Mouse (Mus musculus) MEL (cell line): Measurements from ENCODE around the gene Slc25a33. TPM values are rescaled to one million over a fixed set of nuclear protein-coding genes. Genes with fewer than 3 reads are reported as not detected.

Experiments
- DNase-seq: peaks from one replicate; pipeline ENCODE4 v3.0.0; 2011; ENCODE audit warnings: low read depth, low spot score
- H3K27ac ChIP-seq: 2 replicates; pipeline ENCODE4 v1.5.1; 2012; ENCODE audit warnings: low read depth, mild to moderate bottlenecking, control low read depth, low read length, moderate library complexity; ENCODE audit not compliant: control insufficient read depth
- H3K27me3 ChIP-seq, 2 experiments: fragments of 150-350 bp in 1 of 2; sonication (generic) in 1 of 2; 2 replicates each; pipeline ENCODE4 v1.6.1; 2012; ENCODE audit warnings: low read length in 2 of 2, mild to moderate bottlenecking in 2 of 2, improper control_type of control experiment in 1 of 2, moderate library complexity in 1 of 2; ENCODE audit not compliant: insufficient read depth in 2 of 2, control insufficient read depth in 1 of 2
- H3K36me3 ChIP-seq, 2 experiments: 2 replicates each; pipeline ENCODE4 v1.6.1; 2012 to 2014; ENCODE audit warnings: low read length in 2 of 2, improper control_type of control experiment in 1 of 2, inconsistent platforms in 1 of 2, mild to moderate bottlenecking in 1 of 2; ENCODE audit not compliant: insufficient read depth in 2 of 2, control insufficient read depth in 1 of 2
- H3K4me1 ChIP-seq, 2 experiments: fragments of 150-350 bp in 1 of 2; sonication (generic) in 1 of 2; 2 replicates each; pipeline ENCODE4 v1.6.1; 2012; ENCODE audit warnings: low read length in 2 of 2, improper control_type of control experiment in 1 of 2, mild to moderate bottlenecking in 1 of 2; ENCODE audit not compliant: insufficient read depth in 2 of 2, control insufficient read depth in 1 of 2
- H3K4me3 ChIP-seq, 2 experiments: fragments of 150-350 bp in 1 of 2; sonication (generic) in 1 of 2; 2 replicates each; pipeline ENCODE4 v1.5.1; 2012; ENCODE audit warnings: low read depth in 2 of 2, low read length in 2 of 2, mild to moderate bottlenecking in 2 of 2, moderate library complexity in 2 of 2, control low read depth in 1 of 2, improper control_type of control experiment in 1 of 2; ENCODE audit not compliant: control insufficient read depth in 1 of 2, insufficient read depth in 1 of 2
- H3K79me2 ChIP-seq: 2 replicates; pipeline ENCODE4 v1.6.1; 2012; ENCODE audit warnings: mild to moderate bottlenecking, low read length, moderate library complexity; ENCODE audit not compliant: control insufficient read depth, poor library complexity, insufficient read depth
- H3K9ac ChIP-seq: 2 replicates; pipeline ENCODE4 v1.6.1; 2012; ENCODE audit warnings: low read depth, mild to moderate bottlenecking, control low read depth, low read length, moderate library complexity; ENCODE audit not compliant: control insufficient read depth, poor library complexity, severe bottlenecking
- H3K9me3 ChIP-seq: fragments of 150-350 bp; sonication (generic); replicated peaks from 2 replicates; pipeline ENCODE4 v1.6.1; 2012; ENCODE audit warnings: mild to moderate bottlenecking, low read length, improper control_type of control experiment, moderate library complexity; ENCODE audit not compliant: insufficient read depth
- CHD1 ChIP-seq: IDR thresholded peaks from 2 replicates; pipeline ENCODE4 v1.6.1; 2012; ENCODE audit warnings: low read depth, mild to moderate bottlenecking, inconsistent platforms, low read length, improper control_type of control experiment
- CTCF ChIP-seq, 3 experiments: IDR thresholded peaks in 2 of 3; conservative IDR thresholded peaks in 1 of 3; 2 replicates each; pipeline ENCODE4 v1.5.1; 2011 to 2012; ENCODE audit warnings: low read length in 3 of 3, low read depth in 2 of 3, mild to moderate bottlenecking in 2 of 3, improper control_type of control experiment in 1 of 3, inconsistent platforms in 1 of 3, mixed read lengths in 1 of 3, moderate library complexity in 1 of 3; ENCODE audit not compliant: control insufficient read depth in 1 of 3, insufficient read depth in 1 of 3, poor library complexity in 1 of 3, severe bottlenecking in 1 of 3
- EP300 ChIP-seq, 2 experiments: IDR thresholded peaks; 2 replicates each; pipeline ENCODE4 v1.6.1; 2011; ENCODE audit warnings: improper control_type of control experiment in 2 of 2, low read length in 2 of 2, low read depth in 1 of 2, mild to moderate bottlenecking in 1 of 2
- GABPA ChIP-seq: IDR thresholded peaks from 2 replicates; pipeline ENCODE4 v1.6.1; 2012; ENCODE audit warnings: low read depth, mild to moderate bottlenecking, inconsistent platforms, low read length, improper control_type of control experiment, moderate library complexity
- MAX ChIP-seq: IDR thresholded peaks from 2 replicates; pipeline ENCODE4 v1.6.1; 2011; ENCODE audit warnings: low read length, improper control_type of control experiment
- MEF2A ChIP-seq: IDR thresholded peaks from 2 replicates; pipeline ENCODE4 v1.6.1; 2014; ENCODE audit warnings: low read depth, mild to moderate bottlenecking, inconsistent platforms, low read length, improper control_type of control experiment; ENCODE audit not compliant: poor library complexity, insufficient replicate concordance, severe bottlenecking; ENCODE audit errors: extremely low read depth
- MXI1 ChIP-seq: IDR thresholded peaks from 2 replicates; pipeline ENCODE4 v1.6.1; 2011; ENCODE audit warnings: mild to moderate bottlenecking, low read depth, low read length, improper control_type of control experiment
- NRF1 ChIP-seq: IDR thresholded peaks from 2 replicates; pipeline ENCODE4 v1.6.1; 2014; ENCODE audit warnings: low read depth, mild to moderate bottlenecking, inconsistent platforms, low read length, improper control_type of control experiment, moderate library complexity; ENCODE audit not compliant: poor library complexity, insufficient read depth, severe bottlenecking
- POLR2AphosphoS5 ChIP-seq: IDR thresholded peaks from 2 replicates; pipeline ENCODE4 v1.6.1; 2012; ENCODE audit warnings: low read depth, borderline replicate concordance, mild to moderate bottlenecking, inconsistent platforms, low read length, moderate library complexity, mixed read lengths
- RAD21 ChIP-seq: IDR thresholded peaks from 2 replicates; pipeline ENCODE4 v1.6.1; 2011; ENCODE audit warnings: mild to moderate bottlenecking, low read depth, low read length, improper control_type of control experiment
- TBP ChIP-seq: IDR thresholded peaks from 2 replicates; pipeline ENCODE4 v1.8.0; 2011; ENCODE audit warnings: low read depth, low read length, improper control_type of control experiment
- TCF12 ChIP-seq: IDR thresholded peaks from 2 replicates; pipeline ENCODE4 v1.6.1; 2014; ENCODE audit warnings: low read depth, mild to moderate bottlenecking, inconsistent platforms, low read length, improper control_type of control experiment, moderate library complexity
- USF1 ChIP-seq: IDR thresholded peaks from 2 replicates; pipeline ENCODE4 v1.6.1; 2014; ENCODE audit warnings: low read depth, mild to moderate bottlenecking, inconsistent platforms, low read length, improper control_type of control experiment, moderate library complexity
- ZMIZ1 ChIP-seq: IDR thresholded peaks from 2 replicates; pipeline ENCODE4 v1.6.1; 2012; ENCODE audit warnings: low read depth, mild to moderate bottlenecking, inconsistent platforms, low read length, improper control_type of control experiment, moderate library complexity
- ZNF384 ChIP-seq: IDR thresholded peaks from 2 replicates; pipeline ENCODE4 v1.6.1; 2012; ENCODE audit warnings: low read depth, mild to moderate bottlenecking, inconsistent platforms, low read length, improper control_type of control experiment
- polyA plus RNA-seq, 2 experiments: library from polyadenylated mRNA; stranded (reverse) in 1 of 2; unstranded in 1 of 2; fragments of >175 nt in 1 of 2; fragments of >200 nt in 1 of 2; gene quantifications; 2 replicates each; pipeline versions ENCODE4 v1.2.1 to v1.2.4; 2012; ENCODE audit warnings: low replicate concordance in 2 of 2, low read depth in 1 of 2; ENCODE audit not compliant: insufficient read length in 2 of 2, insufficient read depth in 1 of 2, missing spikeins in 1 of 2
- total RNA-seq: library from RNA; depleted of rRNA; stranded (reverse); fragments of 300-350 nt; gene quantifications from 2 replicates; pipeline ENCODE4 v1.2.3, GENCODE M21; 2012

Gene Slc25a33
- total and polyA plus RNA-seq, 3 experiments = 20.6 to 103 (median 24.8) TPM

DNA sequence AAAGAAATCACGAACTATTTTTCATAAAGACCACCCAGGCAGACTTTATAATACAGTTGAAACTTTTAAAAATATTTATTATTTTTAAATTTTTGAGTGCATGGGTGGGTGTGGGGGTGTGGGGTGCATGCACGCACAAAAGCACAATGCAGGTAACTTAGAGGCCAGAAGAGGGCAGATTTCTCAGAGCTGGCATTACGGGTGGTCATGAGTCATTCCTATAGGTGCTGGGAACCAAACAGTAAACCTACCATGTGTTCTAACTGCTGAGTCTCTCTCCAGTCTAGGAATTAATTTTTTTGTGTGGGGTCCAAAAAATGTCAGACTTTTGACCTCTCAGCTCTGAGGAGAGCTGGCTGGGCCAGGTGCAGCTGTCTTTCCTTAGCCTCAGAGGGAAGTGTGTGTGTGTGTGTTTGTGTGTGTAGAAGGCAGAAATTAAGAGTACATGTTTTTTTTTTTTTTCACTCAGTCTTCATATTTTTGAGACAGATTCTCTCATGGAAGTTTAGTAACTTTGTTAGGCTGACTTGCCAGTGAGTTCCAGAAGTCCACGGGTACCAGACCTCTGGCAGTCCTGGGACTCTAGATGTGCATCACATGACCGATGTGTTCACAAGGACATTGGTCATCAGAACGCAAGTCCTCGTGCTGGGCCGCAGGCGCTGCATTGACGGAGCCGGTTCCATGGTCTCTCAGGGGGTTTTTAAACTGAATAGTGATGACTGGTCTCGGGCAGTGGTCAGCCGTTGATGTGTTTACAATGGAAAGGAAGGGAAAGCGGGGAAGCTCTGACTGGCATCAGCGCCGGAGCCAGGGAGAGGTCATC is 25.5 kb upstream of the Slc25a33 start:
- TF ChIP-seq USF1 = no peak
- peak in 1 of 3 experiments; percentile 9; a peak in 1 of 6 replicates for TF ChIP-seq CTCF (IDR thresholded peaks at IDR 0.05 in 2 of 3, conservative IDR thresholded peaks at IDR 0.05 in 1 of 3; ENCODE audit: control insufficient read depth in 1 of 3, insufficient read depth in 1 of 3, low read depth in 2 of 3, low read length in 3 of 3, poor library complexity in 1 of 3, severe bottlenecking in 1 of 3)
- H3K4me3 ChIP-seq = no peak overlapping the region
- no peaks in the 10 kb centered on the region for H3K79me2 ChIP-seq
- no peaks in the 10 kb centered on the region for H3K27me3 ChIP-seq
- peaks cover 15 to 28% of the 10 kb centered on the region in 2 experiments for H3K4me1 ChIP-seq
- H3K9ac ChIP-seq = no peak overlapping the region
- no peaks in the 10 kb centered on the region for H3K9me3 ChIP-seq
- peaks cover 0 to 18% of the 10 kb centered on the region in 2 experiments; a peak in 2 of 4 replicates for H3K36me3 ChIP-seq
- no peak overlapping the region for H3K27ac ChIP-seq
- DNase-seq = no peak

GRCm38 (mm10) chr4:149798684-149799309 is 24.7 kb upstream of the Slc25a33 start:
- H3K27me3 ChIP-seq = no peaks in the 10 kb centered on the region
- H3K79me2 ChIP-seq = no peaks in the 10 kb centered on the region
- DNase-seq = no peak
- TF ChIP-seq USF1 = no peak
- no peak for TF ChIP-seq TCF12
- TF ChIP-seq MXI1 = no peak
- TF ChIP-seq GABPA = no peak
- no peak for TF ChIP-seq MEF2A
- TF ChIP-seq POLR2AphosphoS5 = no peak
- no peak for TF ChIP-seq TBP
- no peak for TF ChIP-seq CHD1
- TF ChIP-seq ZMIZ1 = no peak
- TF ChIP-seq NRF1 = no peak
- TF ChIP-seq ZNF384 = no peak
- TF ChIP-seq MAX = no peak
- no peak for TF ChIP-seq RAD21
- no peak for TF ChIP-seq EP300 (IDR thresholded peaks at IDR 0.05; ENCODE audit: low read depth in 1 of 2, low read length in 2 of 2)
- TF ChIP-seq, all 39 proteins: peak for 0
- Histone ChIP-seq H3K9ac (no peak overlapping the region), H3K27ac (no peak overlapping the region), H3K4me1 (peaks cover 15 to 29% of the 10 kb centered on the region in 2 experiments), H3K4me3 (no peak overlapping the region), H3K9me3 (no peaks in the 10 kb centered on the region), H3K36me3 (peaks cover 0 to 18% of the 10 kb centered on the region in 2 experiments; a peak in 2 of 4 replicates)
